Mouse (Mus musculus) liver, embryonic 15.5 days (tissue): ENCODE measurements around the gene Pglyrp1. TPM values are rescaled to one million over a fixed set of nuclear protein-coding genes. Genes with fewer than 3 reads are reported as not detected.

Experiments
- ATAC-seq: fragments of 200-750 bp; cut with Nextera tagmentation; 2 replicates; pipeline ENCODE4 v1.8.0; 2017; ENCODE audit warnings: moderate number of reproducible peaks, mild to moderate bottlenecking, moderate library complexity; ENCODE audit not compliant: insufficient read depth
- H3K27ac ChIP-seq: fragments of 300-500 bp; sonication (generic); replicated peaks from 2 replicates; pipeline ENCODE4 v1.5.1; 2015; ENCODE audit warnings: mild to moderate bottlenecking, inconsistent platforms
- H3K27me3 ChIP-seq: fragments of 300-500 bp; sonication (generic); 2 replicates; pipeline ENCODE4 v1.6.1; 2015; ENCODE audit warnings: mild to moderate bottlenecking, inconsistent platforms
- H3K36me3 ChIP-seq: fragments of 300-500 bp; sonication (generic); replicated peaks from 2 replicates; pipeline ENCODE4 v1.6.1; 2015; ENCODE audit warnings: moderate library complexity, mild to moderate bottlenecking, inconsistent platforms
- H3K4me1 ChIP-seq: fragments of 300-500 bp; sonication (generic); replicated peaks from 2 replicates; pipeline ENCODE4 v1.6.1; 2015; ENCODE audit warnings: inconsistent platforms
- H3K4me2 ChIP-seq: fragments of 300-500 bp; sonication (generic); 2 replicates; pipeline ENCODE4 v1.6.1; 2015; ENCODE audit warnings: moderate library complexity, mild to moderate bottlenecking, inconsistent platforms
- H3K4me3 ChIP-seq: fragments of 300-500 bp; sonication (generic); replicated peaks from 2 replicates; pipeline ENCODE4 v1.5.1; 2015; ENCODE audit warnings: mild to moderate bottlenecking, inconsistent platforms
- H3K9ac ChIP-seq: fragments of 300-500 bp; sonication (generic); 2 replicates; pipeline ENCODE4 v1.6.1; 2015; ENCODE audit warnings: moderate library complexity, mild to moderate bottlenecking, inconsistent platforms
- H3K9me3 ChIP-seq: fragments of 300-500 bp; sonication (generic); replicated peaks from 2 replicates; pipeline ENCODE4 v1.6.1; 2016; ENCODE audit warnings: inconsistent platforms
- WGBS: fragments of 180-500 bp; shearing (Covaris S2); methylation state at CpG from one replicate; pipeline ENCODE4 v1.1.7; 2015; ENCODE audit warnings: mixed read lengths; ENCODE audit not compliant: insufficient replicate concordance; 5-methylcytosine and 5-hydroxymethylcytosine counted together
- polyA plus RNA-seq: library from polyadenylated mRNA; unstranded; fragments of >200 nt; fragmentation: Nextera tagmentation; extraction: Ambion mirVana; gene quantifications from 2 replicates; pipeline ENCODE4 v1.2.1, GENCODE M21; 2015

Pglyrp1 gene
- polyA plus RNA-seq, 1 experiment from 2014 or later, result 69.3 TPM

DNA sequence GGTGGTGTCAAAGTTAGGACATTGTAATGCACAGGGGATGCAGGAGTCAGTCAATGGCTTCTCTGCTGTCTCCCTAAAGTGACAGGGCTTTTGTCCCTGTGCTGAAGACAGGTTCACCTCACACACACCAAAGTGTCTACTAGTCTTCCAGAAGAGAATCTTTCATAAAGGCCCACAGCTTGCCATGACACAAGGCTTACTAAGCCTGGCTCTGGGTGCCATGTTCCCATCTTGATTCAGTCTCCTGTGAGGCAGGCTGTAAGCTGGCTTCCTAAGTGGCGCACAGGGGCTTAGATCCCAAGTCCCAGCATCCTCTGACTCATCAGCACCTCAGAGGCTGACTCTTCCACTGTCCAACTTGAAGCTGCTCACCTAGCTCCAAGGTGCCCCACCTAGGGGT lies 15.8 kb downstream of the Pglyrp1 start:
- 60% methylated on average over 1 of the region's 1 CpGs for WGBS
- no peak for ATAC-seq
- Histone ChIP-seq H3K36me3 (no peaks in the 10 kb centered on the region), H3K27ac (no peak overlapping the region), H3K4me2 (0 out of 2 replicates have a peak overlapping the region, but pooled peaks have one; percentile 10), H3K9me3 (no peaks in the 10 kb centered on the region), H3K4me3 (peak overlapping the region; percentile 12; the same call in 1 of the 2 replicates), H3K27me3 (no peaks in the 10 kb centered on the region), H3K9ac (no peak overlapping the region), H3K4me1 (no peaks in the 10 kb centered on the region)

DNA sequence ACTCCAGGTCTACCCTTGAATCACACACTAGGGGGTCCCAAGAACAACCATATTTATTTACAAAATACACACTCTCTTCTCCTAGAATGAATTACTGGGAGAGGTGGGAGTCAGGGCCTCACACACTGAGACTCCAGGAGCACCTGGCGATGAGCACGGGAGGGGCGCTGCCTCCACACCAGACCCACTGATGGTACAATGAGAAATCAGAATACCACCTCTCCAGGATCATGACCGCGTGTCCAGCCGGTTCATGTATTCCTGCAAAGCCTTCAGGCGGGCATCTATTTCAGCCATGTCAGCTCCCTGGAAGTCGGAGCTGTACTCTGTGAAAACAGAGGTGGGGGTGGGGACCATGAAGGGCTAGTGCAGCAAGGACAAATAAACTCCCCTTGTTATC lies 19.7 kb downstream of the Pglyrp1 start:
- Histone ChIP-seq H3K27ac (no peak overlapping the region), H3K36me3 (no peaks in the 10 kb centered on the region), H3K27me3 (peaks cover 27% of the 10 kb centered on the region), H3K4me1 (peaks cover 24% of the 10 kb centered on the region), H3K4me3 (no peak overlapping the region), H3K9me3 (no peaks in the 10 kb centered on the region), H3K4me2 (no peak overlapping the region), H3K9ac (no peak overlapping the region)
- 80% methylated on average over 8 of the region's 8 CpGs for WGBS
- ATAC-seq, result no peak

DNA sequence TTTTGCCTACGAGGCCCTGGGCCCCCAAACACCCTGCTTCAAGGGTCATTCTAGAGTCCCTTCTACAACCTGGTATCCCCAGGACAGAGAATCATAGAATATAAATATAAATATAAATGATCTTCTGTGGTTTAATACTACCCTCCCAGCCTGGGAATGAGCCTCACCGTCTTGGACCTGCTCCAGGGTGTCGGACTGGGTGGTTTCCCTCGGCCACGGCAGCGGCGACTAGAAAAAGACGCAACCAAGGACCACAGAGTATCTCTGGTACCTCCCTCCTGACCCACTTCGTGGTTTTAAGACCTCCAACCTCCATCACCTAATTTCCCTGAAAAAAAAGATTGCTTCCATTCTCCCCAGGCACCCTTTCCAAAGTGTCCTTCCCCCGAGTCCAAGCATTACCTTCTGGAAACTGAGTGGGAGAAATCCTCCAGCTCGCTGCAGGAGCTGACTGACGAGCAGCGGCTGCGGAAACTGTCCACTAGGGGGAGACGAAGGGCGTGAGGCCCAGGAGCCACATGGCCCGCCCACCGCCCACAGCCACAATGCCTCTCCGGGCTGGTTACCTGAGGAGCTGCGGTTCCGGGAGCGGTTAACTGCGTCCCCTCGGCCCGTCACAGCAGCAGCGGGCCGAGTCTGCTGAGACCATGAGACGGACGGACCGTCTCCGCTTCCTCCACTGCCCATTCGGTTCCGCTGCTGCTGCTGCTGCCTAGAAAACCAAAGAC lies 20.9 kb downstream of the Pglyrp1 start:
- H3K4me3 ChIP-seq, result peak overlapping the region; percentile 44
- no peaks in the 10 kb centered on the region for H3K9me3 ChIP-seq
- peak overlapping the region; percentile 70 for H3K4me2 ChIP-seq
- peaks cover 24% of the 10 kb centered on the region for H3K4me1 ChIP-seq
- no peak overlapping the region for H3K27ac ChIP-seq
- H3K9ac ChIP-seq, result no peak overlapping the region
- H3K36me3 ChIP-seq, result no peaks in the 10 kb centered on the region
- peaks cover 27% of the 10 kb centered on the region for H3K27me3 ChIP-seq
- ATAC-seq, result peak; percentile 35; the same call in 1 of the 2 replicates
- 16% methylated on average over 33 of the region's 33 CpGs for whole genome bisulfite sequencing

DNA sequence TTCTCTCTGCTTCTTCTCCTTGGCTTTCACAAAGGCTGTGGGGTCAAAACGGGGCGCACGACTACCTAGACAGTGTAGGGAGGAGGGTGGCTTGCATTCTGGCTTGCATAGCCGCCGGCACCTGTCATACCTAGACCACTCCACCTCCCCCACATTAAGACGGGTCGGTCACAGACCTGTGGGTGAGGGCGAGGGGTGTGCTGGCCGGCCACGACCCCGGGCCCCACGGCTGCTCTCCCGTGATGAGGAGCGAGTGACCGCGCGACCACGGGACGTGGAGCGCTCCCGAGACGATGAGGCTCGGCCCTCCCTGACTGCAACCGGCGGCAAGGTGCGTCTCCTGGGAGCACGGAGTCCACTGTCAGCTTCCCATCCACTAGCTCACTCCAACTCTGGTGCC lies 21.9 kb downstream of the Pglyrp1 start:
- 25% methylated on average over 27 of the region's 27 CpGs for WGBS
- peaks cover 27% of the 10 kb centered on the region for H3K27me3 ChIP-seq
- H3K27ac ChIP-seq, result no peak overlapping the region
- no peak overlapping the region for H3K9ac ChIP-seq
- no peaks in the 10 kb centered on the region for H3K9me3 ChIP-seq
- no peak overlapping the region; the same call in 1 of the 2 replicates for H3K4me3 ChIP-seq
- peaks cover 24% of the 10 kb centered on the region for H3K4me1 ChIP-seq
- peak; percentile 10; the same call in 1 of the 2 replicates for ATAC-seq
- peak overlapping the region; percentile 70 for H3K4me2 ChIP-seq
- H3K36me3 ChIP-seq, result peaks cover 3% of the 10 kb centered on the region; the same call in 1 of the 2 replicates

DNA sequence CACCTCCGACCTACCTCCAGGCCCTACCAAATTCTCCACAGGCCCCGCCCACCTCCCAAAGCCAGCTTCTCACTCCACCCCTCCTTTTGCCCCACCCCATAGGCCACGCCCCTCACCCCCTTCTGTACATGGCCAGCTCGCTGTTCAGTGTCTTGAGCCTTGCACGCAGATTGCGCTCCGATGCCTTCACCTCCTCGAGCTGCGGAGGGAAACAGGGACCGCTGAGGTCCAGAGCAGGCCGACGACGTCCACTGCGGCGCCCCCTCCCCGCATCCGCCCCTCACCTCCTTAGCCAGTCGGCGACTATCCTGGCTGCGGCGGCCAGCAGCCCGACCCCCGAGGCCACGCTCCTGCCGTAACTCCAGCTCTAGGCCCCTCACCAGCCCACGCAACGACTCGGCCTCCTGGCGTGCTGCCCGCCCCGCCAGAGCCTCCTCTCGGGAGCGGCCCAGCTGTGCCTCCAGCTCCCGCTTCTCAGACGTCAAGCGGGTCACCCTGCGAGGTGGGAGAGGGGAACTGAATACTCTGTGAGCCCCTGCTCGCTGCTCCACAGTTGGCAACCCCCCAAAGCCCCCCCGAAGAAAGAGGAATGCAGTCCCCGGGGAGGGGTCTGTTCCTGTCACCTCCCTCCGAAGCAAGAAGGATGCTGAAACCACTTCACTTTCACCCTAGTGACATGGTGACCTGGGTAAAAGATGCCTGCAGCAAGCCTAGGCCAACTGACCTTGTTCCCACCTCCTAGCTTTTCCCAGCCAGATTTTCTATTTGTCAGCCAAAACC lies 22.7 kb downstream of the Pglyrp1 start:
- peaks cover 24% of the 10 kb centered on the region for H3K4me1 ChIP-seq
- H3K4me3 ChIP-seq, result peak overlapping the region; percentile 33
- H3K27ac ChIP-seq, result no peak overlapping the region
- peak overlapping the region; percentile 65 for H3K4me2 ChIP-seq
- no peak overlapping the region for H3K9ac ChIP-seq
- no peaks in the 10 kb centered on the region for H3K9me3 ChIP-seq
- ATAC-seq, result peak; percentile 37; the same call in 1 of the 2 replicates
- 7% methylated on average over 41 of the region's 41 CpGs for WGBS
- peaks cover 5% of the 10 kb centered on the region; the same call in 1 of the 2 replicates for H3K36me3 ChIP-seq
- peaks cover 27% of the 10 kb centered on the region for H3K27me3 ChIP-seq

DNA sequence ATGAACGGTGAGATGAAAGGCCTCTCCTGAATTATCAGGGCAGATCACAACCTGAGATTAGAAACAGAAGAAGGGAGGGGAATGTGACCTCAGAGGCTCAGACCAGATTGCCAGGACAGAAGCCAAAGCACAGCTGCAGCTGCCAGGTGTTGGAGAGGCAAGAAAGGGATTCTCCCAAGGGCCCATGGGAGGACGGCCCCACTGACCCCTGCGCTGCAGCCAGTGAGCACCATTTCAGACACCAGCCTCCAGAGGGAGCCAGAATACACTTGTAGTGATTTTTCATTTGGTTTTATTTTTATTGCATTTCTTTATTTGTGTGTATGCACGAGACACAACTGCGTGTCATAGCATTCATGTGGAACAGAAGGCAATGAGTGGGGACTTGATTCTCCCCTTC lies 25.4 kb downstream of the Pglyrp1 start:
- Histone ChIP-seq H3K4me3 (no peak overlapping the region), H3K4me2 (no peak overlapping the region), H3K27ac (no peak overlapping the region), H3K9me3 (no peaks in the 10 kb centered on the region), H3K36me3 (peaks cover 5% of the 10 kb centered on the region; the same call in 1 of the 2 replicates), H3K4me1 (peaks cover 24% of the 10 kb centered on the region), H3K27me3 (peaks cover 27% of the 10 kb centered on the region), H3K9ac (no peak overlapping the region)
- WGBS, result 50% methylated on average over 5 of the region's 5 CpGs
- no peak for ATAC-seq

DNA sequence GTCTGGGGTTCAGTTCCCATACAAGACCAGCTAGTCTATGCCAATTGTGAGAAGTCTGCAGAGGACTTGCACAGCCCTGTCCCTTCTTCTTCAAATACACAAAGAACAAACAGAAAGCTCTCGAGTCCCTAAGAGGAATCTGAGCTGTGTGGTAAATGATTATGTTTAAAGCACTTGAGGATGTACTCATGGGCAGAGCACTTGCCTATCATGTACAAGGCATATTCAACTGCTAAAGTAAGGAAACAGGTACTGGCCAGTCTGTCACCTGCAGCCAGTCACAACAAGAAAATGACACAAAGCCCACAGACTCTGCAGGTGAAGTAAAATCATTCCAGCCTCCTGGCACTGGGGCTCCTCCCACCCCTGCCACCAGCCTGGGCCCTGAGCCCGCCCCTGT lies 29.4 kb downstream of the Pglyrp1 start:
- no peak overlapping the region for H3K4me3 ChIP-seq
- no peak overlapping the region for H3K4me2 ChIP-seq
- no peaks in the 10 kb centered on the region for H3K4me1 ChIP-seq
- no peaks in the 10 kb centered on the region for H3K9me3 ChIP-seq
- 65% methylated on average over 2 of the region's 2 CpGs for WGBS
- no peak overlapping the region for H3K27ac ChIP-seq
- no peak for ATAC-seq
- no peak overlapping the region for H3K9ac ChIP-seq
- peaks cover 14% of the 10 kb centered on the region; the same call in 1 of the 2 replicates for H3K36me3 ChIP-seq
- no peaks in the 10 kb centered on the region for H3K27me3 ChIP-seq

DNA sequence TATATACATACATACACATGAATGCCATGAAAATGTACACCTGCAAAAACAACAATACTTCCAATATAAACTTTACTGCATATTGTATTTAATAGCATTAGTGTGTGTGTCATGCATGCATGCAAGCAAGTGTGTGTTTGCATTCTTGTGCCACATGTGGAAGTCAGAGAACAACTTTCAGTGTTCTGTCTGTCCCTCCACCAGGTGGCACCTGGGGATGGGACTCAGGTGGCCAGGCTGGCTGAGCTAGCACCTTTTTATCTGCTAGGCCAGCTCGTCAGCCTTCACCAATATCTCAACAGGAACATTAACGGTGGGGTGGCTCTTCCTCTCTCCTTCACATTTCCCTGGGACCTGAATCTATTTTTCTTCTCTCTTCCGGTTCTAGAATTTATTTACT lies 31.4 kb downstream of the Pglyrp1 start:
- no peaks in the 10 kb centered on the region for H3K27me3 ChIP-seq
- no peak overlapping the region for H3K9ac ChIP-seq
- no peak overlapping the region for H3K4me2 ChIP-seq
- 46% methylated on average over 3 of the region's 3 CpGs for WGBS
- peaks cover 17% of the 10 kb centered on the region; the same call in 1 of the 2 replicates for H3K36me3 ChIP-seq
- H3K9me3 ChIP-seq, result no peaks in the 10 kb centered on the region
- H3K4me1 ChIP-seq, result no peaks in the 10 kb centered on the region
- no peak overlapping the region for H3K4me3 ChIP-seq
- H3K27ac ChIP-seq, result no peak overlapping the region
- no peak for ATAC-seq

DNA sequence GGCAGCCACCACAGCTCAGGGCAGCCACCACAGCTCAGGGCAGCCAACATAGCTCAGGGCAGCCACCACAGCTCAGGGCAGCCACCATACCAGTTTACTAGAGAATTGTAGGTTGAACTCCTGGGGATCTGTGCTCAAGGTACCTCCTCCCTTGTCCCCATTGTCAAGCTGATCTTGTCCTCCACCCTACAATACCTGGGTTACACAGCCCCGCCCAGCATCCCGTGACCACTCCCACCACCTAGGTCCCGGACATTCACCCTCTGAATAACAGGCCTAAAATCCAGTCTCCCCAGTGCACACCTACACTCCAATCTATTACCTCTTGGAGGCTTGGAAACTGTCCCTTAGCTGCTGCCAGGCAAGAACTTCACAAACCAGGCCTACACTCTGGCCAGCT lies 33.8 kb downstream of the Pglyrp1 start:
- H3K4me1 ChIP-seq, result peaks cover 16% of the 10 kb centered on the region
- no peak overlapping the region for H3K4me3 ChIP-seq
- H3K27ac ChIP-seq, result no peak overlapping the region
- H3K36me3 ChIP-seq, result 0 out of 2 replicates have a peak, but pooled peaks cover 11% of the 10 kb centered on the region
- no peak overlapping the region for H3K4me2 ChIP-seq
- WGBS, result 59% methylated on average over 3 of the region's 3 CpGs
- no peaks in the 10 kb centered on the region for H3K9me3 ChIP-seq
- H3K9ac ChIP-seq, result no peak overlapping the region
- no peak for ATAC-seq
- H3K27me3 ChIP-seq, result no peaks in the 10 kb centered on the region

DNA sequence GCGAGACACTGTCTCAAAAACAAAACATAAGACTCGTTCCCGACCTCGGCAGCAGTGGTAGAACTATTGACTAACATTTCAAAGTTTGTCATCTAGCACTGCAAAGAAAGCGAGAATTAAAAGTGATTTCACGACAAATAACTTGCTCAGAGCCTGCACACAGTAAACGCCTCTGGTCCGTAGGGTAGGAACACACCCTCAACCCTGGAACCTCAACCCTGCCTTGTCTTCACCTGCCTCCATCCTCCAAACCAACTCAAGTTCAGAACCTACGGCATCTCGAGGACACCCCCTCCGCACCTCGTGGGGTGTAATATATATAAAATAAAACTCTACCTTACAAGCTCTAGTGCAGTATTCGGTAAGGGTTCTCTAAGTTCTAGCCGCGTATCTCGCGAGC lies 38.7 kb downstream of the Pglyrp1 start:
- Histone ChIP-seq H3K9ac (peak overlapping the region; percentile 62), H3K9me3 (no peaks in the 10 kb centered on the region), H3K4me3 (peak overlapping the region; percentile 75), H3K27me3 (no peaks in the 10 kb centered on the region; the same call in 1 of the 2 replicates), H3K4me1 (peaks cover 24% of the 10 kb centered on the region), H3K36me3 (0 out of 2 replicates have a peak, but pooled peaks cover 3% of the 10 kb centered on the region), H3K4me2 (peak overlapping the region; percentile 80), H3K27ac (0 out of 2 replicates have a peak overlapping the region, but pooled peaks have one; percentile 7)
- 4% methylated on average over 17 of the region's 17 CpGs for WGBS
- ATAC-seq, result peak; percentile 43
